Mouse (Mus musculus): ENCODE measurements around the gene Zfp37. TPM values are rescaled to one million over a fixed set of nuclear protein-coding genes. Genes with fewer than 3 reads are reported as not detected.

The Zfp37 gene
- total RNA-seq, 2 experiments from 2014 or later = 26.0 to 26.3 TPM

GRCm38 (mm10) chr4:62254551-62254950 is 23.7 kb upstream of the Zfp37 start:
- no peak overlapping the region for H3K27ac ChIP-seq
- TF ChIP-seq CTCF (conservative IDR thresholded peaks at IDR 0.05) = no peak
- no peak overlapping the region for H3K4me3 ChIP-seq
- no peak for DNase-seq (ENCODE audit: low spot score in 2 of 2)

GRCm38 (mm10) chr4:62251776-62252175 is 20.9 kb upstream of the Zfp37 start:
- no peak for DNase-seq (ENCODE audit: low spot score in 2 of 2)
- Histone ChIP-seq H3K4me3 (no peak overlapping the region), H3K27ac (no peak overlapping the region)
- no peak for TF ChIP-seq CTCF (conservative IDR thresholded peaks at IDR 0.05)

- H3K27ac ChIP-seq = no peak overlapping the region
- no peak for DNase-seq (ENCODE audit: low spot score in 2 of 2)
- TF ChIP-seq CTCF (conservative IDR thresholded peaks at IDR 0.05) = peak; percentile 70
- no peak overlapping the region for H3K4me3 ChIP-seq
Measured at GRCm38 (mm10) chr4:62250896-62251544, 20.2 kb upstream of the Zfp37 start.

- no peak for TF ChIP-seq CTCF (conservative IDR thresholded peaks at IDR 0.05)
- Histone ChIP-seq H3K27ac (no peak overlapping the region), H3K4me3 (no peak overlapping the region)
- DNase-seq (ENCODE audit: low spot score in 2 of 2) = no peak
Measured at GRCm38 (mm10) chr4:62248328-62248727, 17.5 kb upstream of the Zfp37 start.

GRCm38 (mm10) chr4:62240586-62240985 is 9.7 kb upstream of the Zfp37 start:
- DNase-seq (ENCODE audit: low spot score in 2 of 2) = no peak
- Histone ChIP-seq H3K4me3 (no peak overlapping the region), H3K27ac (no peak overlapping the region)
- no peak for TF ChIP-seq CTCF (conservative IDR thresholded peaks at IDR 0.05)

- H3K4me3 ChIP-seq = no peak overlapping the region
- no peak for TF ChIP-seq CTCF (conservative IDR thresholded peaks at IDR 0.05)
- no peak overlapping the region for H3K27ac ChIP-seq
- DNase-seq (ENCODE audit: low spot score in 2 of 2) = peak in 1 of 2 experiments; percentile 13
Measured at GRCm38 (mm10) chr4:62230153-62230552, 694 bp downstream of the Zfp37 start.

- peak; percentile 75 for TF ChIP-seq CTCF (conservative IDR thresholded peaks at IDR 0.05)
- H3K4me3 ChIP-seq = no peak overlapping the region
- no peak for DNase-seq (ENCODE audit: low spot score in 2 of 2)
- H3K27ac ChIP-seq = no peak overlapping the region
Measured at GRCm38 (mm10) chr4:62229448-62229847, 1.4 kb downstream of the Zfp37 start.

GRCm38 (mm10) chr4:62228391-62228790 is 2.5 kb downstream of the Zfp37 start:
- Histone ChIP-seq H3K4me3 (no peak overlapping the region), H3K27ac (no peak overlapping the region)
- peak; percentile 85 for TF ChIP-seq CTCF (conservative IDR thresholded peaks at IDR 0.05)
- peak; percentile 25 to 59 for DNase-seq (ENCODE audit: low spot score in 2 of 2)

- Histone ChIP-seq H3K27ac (no peak overlapping the region), H3K4me3 (no peak overlapping the region)
- peak; percentile 41 for TF ChIP-seq CTCF (conservative IDR thresholded peaks at IDR 0.05)
- no peak for DNase-seq (ENCODE audit: low spot score in 2 of 2)
Measured at GRCm38 (mm10) chr4:62213490-62213889, 17.4 kb downstream of the Zfp37 start.

- Histone ChIP-seq H3K4me3 (no peak overlapping the region), H3K27ac (peak overlapping the region; percentile 96)
- DNase-seq (ENCODE audit: low spot score in 2 of 2) = no peak
- peak; percentile 56 for TF ChIP-seq CTCF (conservative IDR thresholded peaks at IDR 0.05)
Measured at GRCm38 (mm10) chr4:62210035-62210434, 20.8 kb downstream of the Zfp37 start.

GRCm38 (mm10) chr4:62208696-62209380 is 22.0 kb downstream of the Zfp37 start:
- peak overlapping the region; percentile 96 for H3K27ac ChIP-seq
- DNase-seq (ENCODE audit: low spot score in 2 of 2) = peak in 1 of 2 experiments; percentile 8
- TF ChIP-seq CTCF (conservative IDR thresholded peaks at IDR 0.05) = no peak; the same call in 1 of the 2 replicates
- peak overlapping the region; percentile 90 for H3K4me3 ChIP-seq

- peak; percentile 92 to 93 for DNase-seq (ENCODE audit: low spot score in 2 of 2)
- Histone ChIP-seq H3K27ac (peak overlapping the region; percentile 96), H3K4me3 (peak overlapping the region; percentile 90)
- TF ChIP-seq CTCF (conservative IDR thresholded peaks at IDR 0.05) = peak; percentile 15; the same call in 1 of the 2 replicates
Measured at GRCm38 (mm10) chr4:62207851-62208695, 22.8 kb downstream of the Zfp37 start.
